8 mouse cellular contexts compared by ENCODE assay signal in genomic region chr13:75227616-75228277, GRCm38 (mm10).
DNase-seq lines count a peak whose midpoint lies in the region; ATAC-seq and TF ChIP-seq lines count a peak whose summit lies in the region.

No protein-coding gene starts in this region.

- H3K4me1 ChIP-seq in intestine, postnatal 0 days (replicated peaks; ENCODE audit: control insufficient read depth, insufficient read depth, low read length) = peaks cover 3% of the 10 kb centered on the region; the same call in 1 of the 2 replicates
- H3K4me1 ChIP-seq in intestine, embryonic 16.5 days (ENCODE audit: control insufficient read depth, insufficient read depth, low read length) = no peaks in the 10 kb centered on the region
- no peaks in the 10 kb centered on the region for H3K4me1 ChIP-seq in forebrain, embryonic 14.5 days (ENCODE audit: control insufficient read depth, insufficient read depth, low read length)
- no peaks in the 10 kb centered on the region for H3K4me1 ChIP-seq in midbrain, embryonic 12.5 days

- no peak overlapping the region for H3K27ac ChIP-seq in intestine, postnatal 0 days (ENCODE audit: low read depth, low read length)
- no peak overlapping the region for H3K27ac ChIP-seq in intestine, embryonic 16.5 days (ENCODE audit: low read length)
- H3K27ac ChIP-seq in forebrain, embryonic 14.5 days (ENCODE audit: low read depth, low read length) = no peak overlapping the region
- H3K27ac ChIP-seq in midbrain, embryonic 12.5 days (replicated peaks) = no peak overlapping the region

- H3K4me2 ChIP-seq in intestine, postnatal 0 days (replicated peaks; ENCODE audit: low read depth) = no peak overlapping the region
- H3K4me2 ChIP-seq in intestine, embryonic 16.5 days (ENCODE audit: low read depth, low read length) = no peak overlapping the region
- H3K4me2 ChIP-seq in forebrain, embryonic 14.5 days (ENCODE audit: low read length) = no peak overlapping the region
- H3K4me2 ChIP-seq in midbrain, embryonic 12.5 days (replicated peaks) = no peak overlapping the region

- no peaks in the 10 kb centered on the region for H3K27me3 ChIP-seq in intestine, postnatal 0 days (replicated peaks; ENCODE audit: control insufficient read depth, insufficient read depth, low read length)
- H3K27me3 ChIP-seq in intestine, embryonic 16.5 days (replicated peaks; ENCODE audit: control insufficient read depth, insufficient read depth, low read length) = no peaks in the 10 kb centered on the region
- H3K27me3 ChIP-seq in forebrain, embryonic 14.5 days (replicated peaks; ENCODE audit: control insufficient read depth, insufficient read depth, low read length) = no peaks in the 10 kb centered on the region
- no peaks in the 10 kb centered on the region for H3K27me3 ChIP-seq in midbrain, embryonic 12.5 days

- H3K4me3 ChIP-seq in intestine, postnatal 0 days (ENCODE audit: low read depth, low read length) = no peak overlapping the region
- no peak overlapping the region for H3K4me3 ChIP-seq in intestine, embryonic 16.5 days (ENCODE audit: low read length)
- H3K4me3 ChIP-seq in forebrain, embryonic 14.5 days (ENCODE audit: low read depth, low read length) = no peak overlapping the region
- H3K4me3 ChIP-seq in midbrain, embryonic 12.5 days = no peak overlapping the region

- TF ChIP-seq CTCF in intestine, postnatal 0 days (IDR thresholded peaks at IDR 0.05; ENCODE audit: low read depth) = peak; percentile 88

- DNase-seq in c-Kit-positive CD71-positive TER-119-positive erythroid progenitor cells, embryonic 14.5 days (ENCODE audit: low spot score) = peak; percentile 36
- DNase-seq in forebrain, embryonic 14.5 days (ENCODE audit: low spot score) = peak; percentile 69
- DNase-seq in hindlimb bud, embryonic 11.5 days (ENCODE audit: extremely low spot score, low read depth, low spot score) = peak; percentile 28
- peak; percentile 10 to 56 for DNase-seq in left cerebral cortex, adult 8-10 months (ENCODE audit: low spot score in 2 of 2)
- peak; percentile 20 for DNase-seq in spleen, adult 12 weeks (ENCODE audit: low spot score)

- no peaks in the 10 kb centered on the region for H3K9me3 ChIP-seq in intestine, postnatal 0 days (ENCODE audit: control insufficient read depth)
- H3K9me3 ChIP-seq in intestine, embryonic 16.5 days (ENCODE audit: control insufficient read depth, low read length) = no peaks in the 10 kb centered on the region
- no peaks in the 10 kb centered on the region for H3K9me3 ChIP-seq in forebrain, embryonic 14.5 days (replicated peaks; ENCODE audit: control insufficient read depth, low read length)
- no peaks in the 10 kb centered on the region for H3K9me3 ChIP-seq in midbrain, embryonic 12.5 days

- ATAC-seq in intestine, postnatal 0 days = no peak
- no peak for ATAC-seq in intestine, embryonic 16.5 days
- ATAC-seq in forebrain, embryonic 14.5 days = peak; percentile 77
- peak; percentile 60; the same call in 1 of the 2 replicates for ATAC-seq in midbrain, embryonic 12.5 days (ENCODE audit: low FRiP score, low read depth)

- no peak overlapping the region for H3K9ac ChIP-seq in intestine, postnatal 0 days (ENCODE audit: low read depth, low read length)
- H3K9ac ChIP-seq in intestine, embryonic 16.5 days (ENCODE audit: low read depth, low read length) = no peak overlapping the region
- no peak overlapping the region for H3K9ac ChIP-seq in forebrain, embryonic 14.5 days (ENCODE audit: low read length)
- H3K9ac ChIP-seq in midbrain, embryonic 12.5 days (replicated peaks) = no peak overlapping the region

- H3K36me3 ChIP-seq in intestine, postnatal 0 days (ENCODE audit: control insufficient read depth, insufficient read depth) = no peaks in the 10 kb centered on the region
- H3K36me3 ChIP-seq in intestine, embryonic 16.5 days (ENCODE audit: control insufficient read depth, insufficient read depth, low read length) = no peaks in the 10 kb centered on the region
- H3K36me3 ChIP-seq in forebrain, embryonic 14.5 days (ENCODE audit: control insufficient read depth, insufficient read depth, low read length) = no peaks in the 10 kb centered on the region
- H3K36me3 ChIP-seq in midbrain, embryonic 12.5 days = no peaks in the 10 kb centered on the region

- WGBS in intestine, postnatal 0 days = 24% methylated on average over 5 of the region's 5 CpGs
- WGBS in intestine, embryonic 16.5 days = 33% methylated on average over 5 of the region's 5 CpGs
- WGBS in forebrain, embryonic 14.5 days = 31% methylated on average over 5 of the region's 5 CpGs
- WGBS in midbrain, embryonic 12.5 days = 26% methylated on average over 5 of the region's 5 CpGs

Comparison
In these comparisons a context has a peak if more than half of its experiments do, and no peak if none do; other contexts are left out.
1. ATAC-seq: peak in forebrain, embryonic 14.5 days (single experiment) and midbrain, embryonic 12.5 days (single experiment); none in intestine, postnatal 0 days (single experiment) and intestine, embryonic 16.5 days (single experiment).
2. Peak in every context shown above with its lines, with median percentiles within 50 percentile points of each other: DNase-seq.